Mouse (Mus musculus): ENCODE measurements at regions not wholly inside any gene's neighbourhood (a gene's known extent, or its start where the extent isn't known, plus 50 kb on each side); places are given as distances from the start of the nearest gene placed in this dataset.
A peak's percentile ranks its signal among the peaks of the same experiment; 100 is the strongest.

GRCm38 (mm10) chr1:28677700-28678099, 102.4 kb downstream of the Gm597 start:
- no peak for DNase-seq

- DNase-seq: no peak
Observed at GRCm38 (mm10) chr1:28675336-28675735, 104.7 kb downstream of the Gm597 start.

- no peak for DNase-seq
Observed at GRCm38 (mm10) chr1:28640818-28641217, 139.2 kb downstream of the Gm597 start.

- no peak for DNase-seq
Observed at GRCm38 (mm10) chr1:28622745-28623144, 157.3 kb downstream of the Gm597 start.

GRCm38 (mm10) chr1:28602383-28602782, 177.7 kb downstream of the Gm597 start:
- DNase-seq: no peak

- DNase-seq: peak; percentile 41
Observed at GRCm38 (mm10) chr1:28565383-28566154, 214.5 kb downstream of the Gm597 start.

- DNase-seq: peak; percentile 67
Observed at GRCm38 (mm10) chr1:28563894-28564293, 216.2 kb downstream of the Gm597 start.

Measured in heart, adult 11 months (tissue).